Mouse (Mus musculus) thymus, adult 2 months (tissue): ENCODE data around the gene Ppm1n. TPM values are rescaled to one million over a fixed set of nuclear protein-coding genes. Genes with fewer than 3 reads are reported as not detected.

Experiments used
- DNase-seq: peaks from one replicate; pipeline ENCODE4 v3.0.0; 2021
- H3K27ac ChIP-seq: fragments of 200-500 bp; 2 replicates; pipeline ENCODE4 v1.5.1; 2012; ENCODE audit warnings: low read length, control low read depth; ENCODE audit not compliant: control insufficient read depth, insufficient read depth
- H3K27me3 ChIP-seq: fragments of 200-500 bp; 2 replicates; pipeline ENCODE4 v1.6.1; 2012; ENCODE audit warnings: mild to moderate bottlenecking, low read length, moderate library complexity, mixed read lengths; ENCODE audit not compliant: control insufficient read depth, insufficient read depth
- H3K36me3 ChIP-seq: fragments of 200-500 bp; 2 replicates; pipeline ENCODE4 v1.6.1; 2012; ENCODE audit warnings: mild to moderate bottlenecking, low read length, moderate library complexity; ENCODE audit not compliant: control insufficient read depth, insufficient read depth
- H3K4me1 ChIP-seq: fragments of 200-500 bp; replicated peaks from 2 replicates; pipeline ENCODE4 v1.6.1; 2012; ENCODE audit warnings: low read length; ENCODE audit not compliant: control insufficient read depth, insufficient read depth
- H3K4me3 ChIP-seq: fragments of 200-500 bp; 2 replicates; pipeline ENCODE4 v1.5.1; 2012; ENCODE audit warnings: mild to moderate bottlenecking, low read length, control low read depth, moderate library complexity; ENCODE audit not compliant: control insufficient read depth, insufficient read depth
- CTCF ChIP-seq: fragments of 200-500 bp; IDR thresholded peaks from 2 replicates; pipeline ENCODE4 v1.5.1; 2012; ENCODE audit warnings: mild to moderate bottlenecking, control low read depth, low read length, moderate library complexity, borderline replicate concordance; ENCODE audit not compliant: control insufficient read depth, poor library complexity, insufficient read depth; ENCODE audit errors: extremely low read depth
- POLR2A ChIP-seq: fragments of 200-500 bp; IDR thresholded peaks from 2 replicates; pipeline ENCODE4 v1.6.1; 2012; ENCODE audit warnings: mild to moderate bottlenecking, low read length, control low read depth, moderate library complexity; ENCODE audit not compliant: control insufficient read depth, poor library complexity, insufficient read depth; ENCODE audit errors: extremely low read depth
- whole genome bisulfite sequencing: fragments of 180-500 bp; shearing (Covaris S2); methylation state at CpG from one replicate; pipeline ENCODE4 v1.1.7; 2018; 5-methylcytosine and 5-hydroxymethylcytosine counted together
- polyA plus RNA-seq: library from polyadenylated mRNA; depleted of rRNA; stranded (reverse); fragments of >200 nt; gene quantifications from 2 replicates; pipeline ENCODE4 v1.2.3, GENCODE M21; 2012; rRNA removed

The Ppm1n gene
- polyA plus RNA-seq = 0.57 and 0.63 TPM in 2 replicates

GRCm38 (mm10) chr7:19279581-19280114, at the start of gene Ppm1n:
Gene Ppm1n (minus strand): TSS chr7:19280064.
- DNase-seq = peak; percentile 35
- peaks cover 10% of the 10 kb centered on the region for H3K4me1 ChIP-seq
- peaks cover 18% of the 10 kb centered on the region for H3K27me3 ChIP-seq
- no peaks in the 10 kb centered on the region for H3K36me3 ChIP-seq
- H3K27ac ChIP-seq = no peak within 1 kb of the TSS
- no peak within 1 kb of the TSS for H3K4me3 ChIP-seq
- TF ChIP-seq CTCF = no peak
- no peak for TF ChIP-seq POLR2A
- 2% methylated on average over 46 of the region's 46 CpGs for WGBS

DNA sequence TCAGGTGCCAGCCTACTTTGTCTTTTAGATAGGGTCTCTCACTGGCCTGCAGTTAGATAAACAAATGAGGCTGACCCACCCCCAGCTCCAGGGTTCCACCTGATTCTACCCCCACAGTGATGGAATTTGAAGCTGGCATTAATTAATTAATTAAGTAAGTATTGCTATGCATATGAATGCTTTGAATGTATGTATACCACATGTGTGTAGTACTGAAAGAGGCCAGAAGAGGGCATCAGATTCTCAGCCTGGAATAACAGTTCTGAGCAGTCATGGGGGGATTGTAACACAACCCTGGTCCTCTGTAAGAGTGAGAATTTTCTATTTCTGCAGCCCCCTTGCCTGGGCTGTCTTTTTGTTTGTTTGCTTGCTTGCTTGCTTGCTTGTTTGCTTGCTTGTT, 48.6 kb upstream of the Ppm1n start:
- Histone ChIP-seq H3K4me1 (peaks cover 12% of the 10 kb centered on the region), H3K27ac (no peak overlapping the region), H3K4me3 (no peak overlapping the region), H3K36me3 (no peaks in the 10 kb centered on the region), H3K27me3 (peaks cover 5% of the 10 kb centered on the region)
- DNase-seq = no peak
- TF ChIP-seq POLR2A (no peak), CTCF (no peak)

DNA sequence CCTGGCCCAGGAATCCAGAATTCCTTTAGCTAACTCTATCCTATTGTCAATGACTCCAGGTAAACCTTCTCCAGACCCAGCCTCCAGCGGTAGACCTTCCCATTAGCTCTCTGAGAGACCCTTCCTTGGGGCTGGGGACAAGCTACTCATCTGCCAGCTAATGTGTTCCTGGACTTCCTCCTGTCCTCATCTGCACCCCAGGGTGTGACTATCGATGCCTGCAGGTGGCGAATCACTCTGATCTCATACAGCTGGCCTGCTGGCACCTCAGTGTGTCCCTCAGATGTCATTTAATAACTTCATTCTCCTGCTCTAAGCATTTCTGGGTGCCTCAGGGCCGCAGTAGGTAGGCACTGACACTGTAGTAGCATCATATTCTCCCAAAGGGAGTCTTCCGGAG, 47.9 kb upstream of the Ppm1n start:
- H3K4me3 ChIP-seq = no peak overlapping the region
- peaks cover 5% of the 10 kb centered on the region for H3K27me3 ChIP-seq
- WGBS = 65% methylated on average over 5 of the region's 5 CpGs
- DNase-seq = no peak
- no peak for TF ChIP-seq CTCF
- no peak for TF ChIP-seq POLR2A
- H3K27ac ChIP-seq = no peak overlapping the region
- H3K36me3 ChIP-seq = no peaks in the 10 kb centered on the region
- H3K4me1 ChIP-seq = peaks cover 7% of the 10 kb centered on the region

GRCm38 (mm10) chr7:19327128-19327527, 47.3 kb upstream of the Ppm1n start:
- TF ChIP-seq CTCF (no peak), POLR2A (no peak)
- H3K27ac ChIP-seq = no peak overlapping the region
- no peak overlapping the region for H3K4me3 ChIP-seq
- no peak for DNase-seq
- H3K27me3 ChIP-seq = peaks cover 5% of the 10 kb centered on the region
- H3K4me1 ChIP-seq = peaks cover 3% of the 10 kb centered on the region; the same call in 1 of the 2 replicates
- 14% methylated on average over 22 of the region's 22 CpGs for WGBS
- H3K36me3 ChIP-seq = no peaks in the 10 kb centered on the region

DNA sequence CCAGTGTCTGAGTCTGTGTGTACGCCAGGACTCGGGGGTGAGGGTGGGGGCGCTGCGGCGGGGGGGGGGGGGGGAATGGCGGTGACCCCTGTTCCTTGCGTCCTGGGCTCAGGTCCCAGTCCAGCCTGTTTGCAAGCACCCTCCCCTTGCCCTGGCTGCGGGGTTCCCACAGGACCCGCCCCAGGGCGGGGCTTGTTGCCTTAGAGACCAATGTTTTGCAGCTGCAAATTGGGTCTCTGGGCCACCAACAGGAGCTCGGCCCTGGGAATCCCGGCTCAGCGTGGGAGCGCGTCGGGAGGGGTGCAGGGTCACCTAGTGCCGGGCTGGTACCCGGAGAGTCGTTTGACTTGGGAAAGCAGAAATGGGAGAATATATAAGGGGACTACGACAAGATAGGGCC, 46.5 kb upstream of the Ppm1n start:
- no peak overlapping the region for H3K27ac ChIP-seq
- H3K27me3 ChIP-seq = peaks cover 5% of the 10 kb centered on the region
- WGBS = 4% methylated on average over 20 of the region's 20 CpGs
- H3K4me3 ChIP-seq = no peak overlapping the region
- no peaks in the 10 kb centered on the region for H3K36me3 ChIP-seq
- peak; percentile 42 for DNase-seq
- TF ChIP-seq POLR2A (no peak), CTCF (no peak)
- H3K4me1 ChIP-seq = peaks cover 3% of the 10 kb centered on the region; the same call in 1 of the 2 replicates

- no peak for DNase-seq
- no peak for TF ChIP-seq CTCF
- no peak for TF ChIP-seq POLR2A
- peaks cover 3% of the 10 kb centered on the region; the same call in 1 of the 2 replicates for H3K4me1 ChIP-seq
- H3K27ac ChIP-seq = no peak overlapping the region
- no peak overlapping the region for H3K4me3 ChIP-seq
- H3K36me3 ChIP-seq = no peaks in the 10 kb centered on the region
- 48% methylated on average over 21 of the region's 21 CpGs for WGBS
- H3K27me3 ChIP-seq = peaks cover 5% of the 10 kb centered on the region
Observed at GRCm38 (mm10) chr7:19325262-19326199, 45.7 kb upstream of the Ppm1n start.

- H3K4me1 ChIP-seq = peaks cover 8% of the 10 kb centered on the region
- no peaks in the 10 kb centered on the region for H3K36me3 ChIP-seq
- no peak for DNase-seq
- WGBS = 94% methylated on average over 11 of the region's 11 CpGs
- no peak overlapping the region for H3K27ac ChIP-seq
- peaks cover 5% of the 10 kb centered on the region for H3K27me3 ChIP-seq
- no peak overlapping the region for H3K4me3 ChIP-seq
- no peak for TF ChIP-seq POLR2A
- TF ChIP-seq CTCF = no peak
Observed at GRCm38 (mm10) chr7:19324221-19324620, 44.4 kb upstream of the Ppm1n start.
